Mouse (Mus musculus) gastrocnemius, adult 2 months (tissue): Measurements from ENCODE around the gene Kpnb1. TPM values are rescaled to one million over a fixed set of nuclear protein-coding genes. Genes with fewer than 3 reads are reported as not detected.
A peak's percentile ranks its signal among the peaks of the same experiment; 100 is the strongest.
"Not testable (repeated sequence)": the region's sequence is repeated elsewhere in the genome, so short reads cannot be mapped to it uniquely, and the experiment has no call there.

Source experiments
- DNase-seq: peaks from one replicate; pipeline ENCODE4 v3.0.0; 2022
- H3K27ac ChIP-seq: fragments of 200-600 bp; 2 replicates; pipeline ENCODE4 v1.8.1; 2022; ENCODE audit warnings: mild to moderate bottlenecking
- H3K4me3 ChIP-seq: fragments of 200-600 bp; 2 replicates; pipeline ENCODE4 v1.8.1; 2022; ENCODE audit warnings: mild to moderate bottlenecking, moderate library complexity
- CTCF ChIP-seq: fragments of 200-600 bp; IDR thresholded peaks from 2 replicates; pipeline ENCODE4 v1.8.1; 2022; ENCODE audit warnings: antibody characterized with exemption, mild to moderate bottlenecking, moderate library complexity
- intact Hi-C: fragments of 180-260 bp; cut with DNase I; formaldehyde crosslinking; loops from one replicate; pipeline ENCODE4 v1.15.1; 2025
- total RNA-seq, 2 experiments: library from RNA; stranded (reverse); gene quantifications; 2 replicates each; pipeline ENCODE4 v1.2.3; 2021

The Kpnb1 gene
- total RNA-seq, 2 experiments from 2014 or later, result 49.2 to 58.9 TPM

DNA sequence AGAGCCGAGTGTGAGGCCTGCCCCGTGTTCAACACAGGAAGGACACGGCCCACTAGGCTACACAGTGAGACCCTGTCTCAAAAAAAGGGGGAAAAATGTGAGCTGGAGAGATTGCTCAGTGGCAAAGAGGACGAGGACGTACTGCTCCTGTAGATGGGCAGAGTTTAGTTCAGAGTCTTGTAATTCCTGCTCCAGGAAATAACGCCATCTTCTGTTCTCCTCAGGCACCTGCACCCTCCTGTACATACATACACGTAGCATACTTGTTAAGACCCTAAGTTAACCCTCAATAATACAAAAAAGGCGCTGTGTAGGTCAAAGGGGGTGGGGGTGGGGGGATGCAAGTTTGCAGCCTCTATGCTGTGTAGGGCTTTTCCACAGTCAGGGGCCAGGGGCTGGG, 9.3 kb upstream of the Kpnb1 start:
- Histone ChIP-seq H3K4me3 (no peak overlapping the region), H3K27ac (no peak overlapping the region)
- no peak for DNase-seq
- intact Hi-C loops, result no loop called here
- TF ChIP-seq CTCF, result no peak

GRCm38 (mm10) chr11:97196541-97196940, 8.9 kb upstream of the Kpnb1 start:
- Histone ChIP-seq H3K27ac (no peak overlapping the region), H3K4me3 (no peak overlapping the region)
- DNase-seq, result no peak
- TF ChIP-seq CTCF, result no peak
- intact Hi-C loops, result no loop called here

- intact Hi-C loops, result no loop called here
- no peak for TF ChIP-seq CTCF
- Histone ChIP-seq H3K27ac (no peak overlapping the region), H3K4me3 (no peak overlapping the region)
- no peak for DNase-seq
Measured at GRCm38 (mm10) chr11:97192621-97192951, 4.9 kb upstream of the Kpnb1 start.

- intact Hi-C loops, result no loop called here
- no peak for TF ChIP-seq CTCF
- DNase-seq, result no peak
- no peak overlapping the region for H3K4me3 ChIP-seq
- H3K27ac ChIP-seq, result no peak overlapping the region
Measured at GRCm38 (mm10) chr11:97191915-97192620, 4.4 kb upstream of the Kpnb1 start.

DNA sequence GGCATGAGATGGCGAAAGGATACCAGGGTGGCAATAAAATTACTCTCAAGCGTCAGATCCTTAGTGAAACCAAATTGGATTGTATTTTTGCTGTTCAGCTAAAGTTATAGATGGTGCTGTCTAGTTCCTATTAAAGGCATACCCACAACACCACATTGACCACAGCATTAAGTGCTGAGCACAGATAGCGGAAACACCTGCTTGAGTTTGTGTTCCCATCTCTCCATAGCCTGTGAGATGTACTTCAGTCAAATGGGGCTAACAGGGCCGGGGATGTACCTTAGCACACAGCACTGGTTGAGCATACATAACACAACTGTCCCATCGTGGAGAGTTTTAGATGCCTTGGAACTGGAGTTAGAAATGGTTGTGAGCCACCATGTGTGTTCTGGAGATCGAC, 3.3 kb upstream of the Kpnb1 start:
- intact Hi-C loops, result no loop called here
- DNase-seq, result no peak
- no peak overlapping the region for H3K4me3 ChIP-seq
- no peak for TF ChIP-seq CTCF
- H3K27ac ChIP-seq, result no peak overlapping the region

DNA sequence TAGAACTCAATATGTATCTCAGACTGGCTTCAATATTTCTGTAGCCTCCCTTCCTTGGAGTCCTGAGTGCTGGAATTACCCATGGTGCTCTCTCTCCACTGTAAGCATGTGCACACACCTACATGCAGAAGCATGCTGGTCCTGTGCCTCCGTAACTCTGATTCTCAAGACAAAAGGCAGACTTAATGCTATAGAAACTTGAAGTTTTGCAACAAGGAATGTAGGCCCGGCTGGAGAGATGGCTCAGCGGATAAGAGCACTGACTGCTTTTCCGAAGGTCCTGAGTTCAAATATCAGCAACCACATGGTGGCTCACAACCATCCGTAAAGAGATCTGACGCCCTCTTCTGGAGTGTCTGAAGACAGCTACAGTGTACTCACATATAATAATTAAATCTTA, 2.0 kb upstream of the Kpnb1 start:
- H3K4me3 ChIP-seq, result not testable (repeated sequence)

GRCm38 (mm10) chr11:97189231-97189630, 1.6 kb upstream of the Kpnb1 start:
- Histone ChIP-seq H3K4me3 (peak overlapping the region; percentile 97), H3K27ac (peak overlapping the region; percentile 96)
- DNase-seq, result no peak
- no peak for TF ChIP-seq CTCF
- intact Hi-C loops, result loop anchor here (5.0 kb wide), 1 partner anchor 123 kb away; no protein-coding TSS in a partner anchor

More for the DNA sequence above, 2.0 kb upstream of the Kpnb1 start:
- DNase-seq, result not testable (repeated sequence)
- intact Hi-C loops, result loop anchor here (5.0 kb wide), 1 partner anchor 123 kb away; no protein-coding TSS in a partner anchor
- H3K27ac ChIP-seq, result peak overlapping the region; percentile 96; the same call in 1 of the 2 replicates

DNA sequence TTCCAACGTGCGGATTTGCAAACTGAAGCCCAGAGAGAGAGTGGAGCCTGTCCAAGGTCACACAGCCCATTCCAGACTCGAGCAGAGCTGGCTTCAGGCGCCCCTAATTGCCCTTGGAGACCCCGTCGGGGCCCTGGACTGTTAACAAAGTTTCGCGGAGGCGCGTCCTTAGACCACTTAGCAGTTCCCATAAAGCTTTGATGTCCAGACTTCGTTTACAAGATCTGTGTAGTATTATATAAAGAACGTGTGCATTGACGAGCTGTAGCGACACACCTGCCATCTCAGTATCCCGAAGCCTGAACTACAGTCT, 918 bp upstream of the Kpnb1 start:
- Histone ChIP-seq H3K27ac (peak overlapping the region; percentile 96), H3K4me3 (peak overlapping the region; percentile 97)
- DNase-seq, result no peak
- intact Hi-C loops, result loop anchor here (5.0 kb wide), 1 partner anchor 124 kb away; no protein-coding TSS in a partner anchor
- no peak for TF ChIP-seq CTCF

DNA sequence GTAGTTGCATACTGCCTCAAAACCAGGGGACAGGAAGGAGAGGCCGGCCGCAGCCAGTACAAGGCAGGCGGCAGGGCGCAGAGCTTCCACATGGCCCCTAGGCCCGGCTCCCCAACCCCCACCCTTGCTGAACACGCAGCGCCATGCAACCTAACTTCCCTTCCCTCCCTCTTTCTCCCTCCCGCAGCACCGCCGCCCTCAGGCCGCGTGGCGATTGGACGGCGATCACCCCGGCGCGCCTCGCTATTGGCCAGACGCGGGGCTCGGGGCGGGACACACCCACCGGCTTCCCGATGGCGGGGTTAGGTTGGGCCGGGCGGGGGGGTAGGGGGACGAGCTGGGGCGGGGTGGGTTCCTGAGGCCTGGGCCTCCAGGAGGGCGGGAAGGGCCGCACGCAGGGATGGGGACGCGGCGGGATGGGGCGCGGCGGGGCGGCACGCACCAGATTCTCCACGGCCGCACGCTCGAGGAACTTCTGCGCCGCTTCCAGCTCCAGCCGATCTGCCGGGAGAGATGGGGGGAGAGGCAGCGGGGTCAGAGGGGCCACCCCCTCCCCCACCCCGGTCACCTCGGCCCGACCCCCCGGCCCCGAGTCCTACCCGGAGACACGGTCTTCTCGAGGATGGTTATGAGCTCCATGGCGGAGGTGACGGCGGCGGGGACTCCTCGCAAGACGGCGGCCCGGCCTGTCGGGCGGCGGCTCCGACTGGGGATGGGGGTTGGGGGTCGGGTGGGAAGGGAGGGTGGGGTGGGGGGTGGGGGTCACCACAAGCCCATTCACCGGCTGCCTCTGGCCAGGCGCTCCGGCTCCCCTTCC, 526 bp downstream of the Kpnb1 start:
- peak overlapping the region; percentile 98 for H3K27ac ChIP-seq
- TF ChIP-seq CTCF, result no peak
- H3K4me3 ChIP-seq, result peak overlapping the region; percentile 97
- DNase-seq, result peak; percentile 99
- intact Hi-C loops, result loop anchor here (5.0 kb wide), 1 partner anchor 125 kb away; no protein-coding TSS in a partner anchor

GRCm38 (mm10) chr11:97185704-97186614, 1.7 kb downstream of the Kpnb1 start:
- peak overlapping the region; percentile 98 for H3K27ac ChIP-seq
- TF ChIP-seq CTCF, result no peak
- intact Hi-C loops, result loop anchor here (5.0 kb wide), 1 partner anchor 126 kb away; no protein-coding TSS in a partner anchor

GRCm38 (mm10) chr11:97184875-97185274, 2.8 kb downstream of the Kpnb1 start:
- no peak for DNase-seq
- no peak for TF ChIP-seq CTCF
- intact Hi-C loops, result loop anchor here (5.0 kb wide), 1 partner anchor 127 kb away; no protein-coding TSS in a partner anchor
- no peak overlapping the region for H3K27ac ChIP-seq
- H3K4me3 ChIP-seq, result no peak overlapping the region

More at GRCm38 (mm10) chr11:97185704-97186614, 1.7 kb downstream of the Kpnb1 start:
- no peak for DNase-seq
- peak overlapping the region; percentile 97 for H3K4me3 ChIP-seq

DNA sequence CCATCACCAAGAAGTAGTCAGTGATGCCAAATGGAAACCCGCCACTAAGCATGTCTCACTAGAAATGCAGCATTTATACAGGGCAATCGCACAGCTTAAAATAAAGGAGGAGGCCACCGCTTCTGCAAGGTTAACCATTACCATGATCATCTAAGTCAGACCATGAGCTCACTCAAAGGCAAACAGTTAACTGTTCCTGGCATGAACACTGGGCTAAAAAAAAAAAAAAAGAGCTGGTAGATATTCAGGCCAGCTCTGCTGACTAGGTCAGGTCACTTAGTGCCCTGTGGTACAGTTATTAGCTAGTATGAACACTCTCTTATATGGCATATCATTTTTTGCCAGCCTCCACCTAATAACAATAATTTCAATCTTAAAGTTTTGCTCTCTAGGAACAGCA, 5.2 kb downstream of the Kpnb1 start:
- H3K4me3 ChIP-seq, result no peak overlapping the region
- H3K27ac ChIP-seq, result no peak overlapping the region
- intact Hi-C loops, result no loop called here
- no peak for DNase-seq
- no peak for TF ChIP-seq CTCF

GRCm38 (mm10) chr11:97181061-97181460, 6.6 kb downstream of the Kpnb1 start:
- TF ChIP-seq CTCF, result no peak
- intact Hi-C loops, result no loop called here
- Histone ChIP-seq H3K4me3 (no peak overlapping the region), H3K27ac (no peak overlapping the region)
- DNase-seq, result no peak
